Mouse (Mus musculus) cortical plate, adult 2 months (tissue): ENCODE measurements around the gene Atp6ap1l. TPM values are rescaled to one million over a fixed set of nuclear protein-coding genes. Genes with fewer than 3 reads are reported as not detected.
"Not testable (repeated sequence)": the region's sequence is repeated elsewhere in the genome, so short reads cannot be mapped to it uniquely, and the experiment has no call there.

ENCODE experiments used
- H3K27ac ChIP-seq: fragments of 200-500 bp; 2 replicates; pipeline ENCODE4 v1.5.1; 2012; ENCODE audit warnings: low read length, control low read depth, inconsistent platforms; ENCODE audit not compliant: insufficient read depth
- H3K4me1 ChIP-seq: fragments of 200-500 bp; 2 replicates; pipeline ENCODE4 v1.6.1; 2011; ENCODE audit warnings: low read length; ENCODE audit not compliant: control insufficient read depth, insufficient read depth
- H3K4me3 ChIP-seq: fragments of 200-500 bp; 2 replicates; pipeline ENCODE4 v1.5.1; 2011; ENCODE audit warnings: mild to moderate bottlenecking, low read length, control low read depth; ENCODE audit not compliant: insufficient read depth
- CTCF ChIP-seq: fragments of 200-500 bp; IDR thresholded peaks from 2 replicates; pipeline ENCODE4 v1.5.1; 2011; ENCODE audit warnings: mild to moderate bottlenecking, control low read depth, low read length; ENCODE audit not compliant: insufficient read depth; ENCODE audit errors: extremely low read depth
- POLR2A ChIP-seq: fragments of 200-500 bp; IDR thresholded peaks from 2 replicates; pipeline ENCODE4 v1.6.1; 2011; ENCODE audit warnings: mild to moderate bottlenecking, low read length, control low read depth; ENCODE audit not compliant: insufficient read depth; ENCODE audit errors: extremely low read depth
- polyA plus RNA-seq: library from polyadenylated mRNA; depleted of rRNA; stranded (reverse); fragments of >200 nt; gene quantifications from 2 replicates; pipeline ENCODE4 v1.2.3, GENCODE M21; 2012

Gene Atp6ap1l
- polyA plus RNA-seq, 1 experiment, result 37.6 TPM

GRCm38 (mm10) chr13:90924072-90924471 is 18.9 kb upstream of the Atp6ap1l start:
- TF ChIP-seq CTCF (no peak), POLR2A (no peak)
- H3K4me3 ChIP-seq, result peak overlapping the region; percentile 84; the same call in 1 of the 2 replicates
- no peak overlapping the region for H3K27ac ChIP-seq
- no peaks in the 10 kb centered on the region; the same call in 1 of the 2 replicates for H3K4me1 ChIP-seq

GRCm38 (mm10) chr13:90923617-90924016 is 18.5 kb upstream of the Atp6ap1l start:
- H3K27ac ChIP-seq, H3K4me1 ChIP-seq: not testable (repeated sequence)
- H3K4me3 ChIP-seq, result peak overlapping the region; percentile 84

GRCm38 (mm10) chr13:90922751-90923612 is 17.8 kb upstream of the Atp6ap1l start, which contains the start of gene Rps23:
TSS of gene Rps23 (plus strand) at chr13:90922958.
- TF ChIP-seq POLR2A (peak; percentile 83), CTCF (no peak)

DNA sequence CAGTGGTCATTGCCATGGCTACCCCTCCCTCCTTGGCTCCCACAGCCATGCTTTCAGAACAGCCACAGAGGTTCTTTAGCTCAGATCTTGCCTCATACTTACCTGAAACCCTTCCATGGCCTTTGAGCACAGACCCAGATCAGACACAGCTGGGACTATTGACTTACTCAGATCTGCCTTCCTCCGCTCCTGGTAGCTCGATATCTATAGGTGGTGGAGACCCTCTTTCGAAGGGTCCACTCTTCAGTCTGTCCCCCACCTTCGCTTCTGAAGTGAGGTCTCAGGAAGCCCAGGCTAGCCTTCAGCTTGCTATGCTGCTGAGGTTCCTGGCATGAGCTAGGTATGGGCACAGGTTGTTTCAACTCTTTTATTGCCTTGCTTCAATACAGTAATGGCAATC is 9.6 kb upstream of the Atp6ap1l start:
- Histone ChIP-seq H3K4me3 (no peak overlapping the region), H3K27ac (peak overlapping the region; percentile 45; the same call in 1 of the 2 replicates)

More at GRCm38 (mm10) chr13:90922751-90923612, 17.8 kb upstream of the Atp6ap1l start, which contains the start of gene Rps23:
- H3K27ac ChIP-seq, result peak within 1 kb of the TSS; percentile 99
- H3K4me1 ChIP-seq, result no peaks in the 10 kb centered on the region; the same call in 1 of the 2 replicates
- peak within 1 kb of the TSS; percentile 84 for H3K4me3 ChIP-seq

GRCm38 (mm10) chr13:90913675-90914192 is 8.6 kb upstream of the Atp6ap1l start:
- TF ChIP-seq CTCF (no peak), POLR2A (no peak)
- Histone ChIP-seq H3K4me1 (peaks cover 3% of the 10 kb centered on the region; the same call in 1 of the 2 replicates), H3K27ac (peak overlapping the region; percentile 67), H3K4me3 (no peak overlapping the region)

More for the DNA sequence above, 9.6 kb upstream of the Atp6ap1l start:
- TF ChIP-seq POLR2A, result no peak
- no peak for TF ChIP-seq CTCF
- peaks cover 3% of the 10 kb centered on the region; the same call in 1 of the 2 replicates for H3K4me1 ChIP-seq

DNA sequence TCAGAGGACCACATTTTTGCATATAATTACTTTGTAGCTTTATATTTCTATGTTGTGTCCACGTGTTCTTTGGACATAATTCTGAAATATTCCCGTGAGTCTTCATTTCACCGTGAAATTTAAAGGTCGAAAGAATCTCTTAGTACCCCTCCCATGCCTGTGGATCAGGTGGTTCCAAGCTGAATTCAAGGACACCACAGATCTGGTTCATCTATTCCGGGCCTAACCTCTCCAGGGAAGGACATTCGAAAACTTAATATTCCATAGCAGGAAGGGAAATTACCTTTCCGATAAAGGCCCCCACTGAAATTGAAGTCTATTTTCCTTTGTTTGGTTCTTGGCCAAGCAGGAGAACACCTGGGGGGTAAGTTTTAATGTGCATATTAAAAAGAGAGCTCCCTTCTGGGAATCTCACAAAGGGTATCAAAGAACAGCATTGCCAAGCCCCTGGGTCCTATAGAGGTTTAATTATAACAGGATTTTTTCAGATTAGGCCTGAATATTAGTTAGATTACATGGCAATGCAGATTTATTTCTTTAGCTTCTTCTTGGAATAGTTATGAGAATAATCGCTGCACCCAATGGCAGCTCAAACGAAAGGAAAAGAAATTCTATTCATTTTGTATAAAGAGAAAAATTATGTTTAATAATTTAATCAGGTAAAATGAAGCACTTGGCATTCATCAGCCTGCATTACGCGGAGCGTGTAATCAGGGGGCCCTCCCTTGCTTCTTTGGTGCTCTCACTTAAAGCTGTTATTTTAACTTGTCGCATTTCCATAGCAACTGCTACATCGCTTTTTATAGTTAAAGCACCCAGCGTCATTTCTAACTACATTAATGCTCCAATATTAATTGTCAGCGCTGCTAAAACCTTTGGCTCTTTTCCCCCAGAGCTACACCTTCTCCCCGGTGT is 7.9 kb upstream of the Atp6ap1l start:
- TF ChIP-seq POLR2A (no peak), CTCF (no peak)
- peak overlapping the region; percentile 91 for H3K27ac ChIP-seq
- no peak overlapping the region for H3K4me3 ChIP-seq
- H3K4me1 ChIP-seq, result peaks cover 3% of the 10 kb centered on the region; the same call in 1 of the 2 replicates

GRCm38 (mm10) chr13:90907376-90907775 is 2.2 kb upstream of the Atp6ap1l start:
- no peak overlapping the region for H3K4me3 ChIP-seq
- no peak overlapping the region for H3K27ac ChIP-seq
- H3K4me1 ChIP-seq, result no peaks in the 10 kb centered on the region
- TF ChIP-seq CTCF (no peak), POLR2A (no peak)

DNA sequence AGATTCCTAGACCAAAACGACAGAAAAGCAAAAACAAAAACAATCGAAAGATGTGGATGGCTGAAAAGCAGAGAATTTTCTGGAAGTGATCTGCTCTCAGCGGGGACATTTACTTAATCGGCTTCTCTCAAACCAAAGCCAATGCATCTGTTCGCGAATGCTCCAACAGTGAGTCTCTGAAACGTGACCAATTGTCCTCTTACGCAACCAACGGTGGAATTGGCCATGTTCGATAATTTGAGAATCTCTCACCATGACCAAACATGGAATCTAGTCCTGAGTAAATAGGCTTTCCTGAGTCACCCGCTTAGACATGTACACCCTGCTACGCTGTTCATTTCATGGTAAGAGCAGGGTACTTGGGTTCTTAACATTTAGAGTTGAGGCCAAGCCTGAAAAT is 8.3 kb downstream of the Atp6ap1l start:
- Histone ChIP-seq H3K4me3 (no peak overlapping the region), H3K4me1 (no peaks in the 10 kb centered on the region; the same call in 1 of the 2 replicates), H3K27ac (no peak overlapping the region)
- TF ChIP-seq CTCF (no peak), POLR2A (no peak)

- Histone ChIP-seq H3K4me1 (no peaks in the 10 kb centered on the region; the same call in 1 of the 2 replicates), H3K4me3 (no peak overlapping the region), H3K27ac (no peak overlapping the region)
- no peak for TF ChIP-seq POLR2A
- no peak for TF ChIP-seq CTCF
Measured at GRCm38 (mm10) chr13:90896098-90896497, 9.1 kb downstream of the Atp6ap1l start.
